Mouse (Mus musculus) lung, postnatal 0 days (tissue): ENCODE data around the gene Efcab12.

Experiments used
- CTCF ChIP-seq: IDR thresholded peaks from 2 replicates; pipeline ENCODE4 v1.5.1; 2016; ENCODE audit warnings: antibody characterized with exemption, mild to moderate bottlenecking
- EP300 ChIP-seq: IDR thresholded peaks from 2 replicates; pipeline ENCODE4 v1.6.1; 2016; ENCODE audit warnings: antibody characterized with exemption, mild to moderate bottlenecking, control low read depth

- TF ChIP-seq CTCF (no peak), EP300 (no peak)
Measured at GRCm38 (mm10) chr6:115774501-115774921, 63.7 kb downstream of the Efcab12 start, which contains the start of gene Cand2.
